Mouse (Mus musculus) gastrocnemius, postnatal 25 days (tissue): ENCODE data around the gene Myh9. TPM values are rescaled to one million over a fixed set of nuclear protein-coding genes. Genes with fewer than 3 reads are reported as not detected.

ENCODE experiments used
- DNase-seq: peaks from one replicate; pipeline ENCODE4 v3.0.0; 2022
- long read RNA-seq, 2 experiments: library from polyadenylated mRNA; stranded (forward); transcript quantifications; one replicate each; pipeline ENCODE4 v2.0.0; 2021
- total RNA-seq, 2 experiments: library from RNA; stranded (reverse); gene quantifications; 1 replicate in 1 of 2; 2 replicates in 1 of 2; pipeline ENCODE4 v1.2.3; 2021

Myh9 gene
- 10 to 100 TPM; 51.0 to 72.0 TPM for total RNA-seq
- long read RNA-seq, experiment 1, partial matches to known transcripts = 3 of 7 reads
- long read RNA-seq, experiment 1, other reads (novel, unspliced or antisense) = 4 of 7 reads
- long read RNA-seq, experiment 2, full-length matches to known transcripts = 1 of 6 reads
- long read RNA-seq, experiment 2, partial matches to known transcripts = 3 of 6 reads
- long read RNA-seq, experiment 2, other reads (novel, unspliced or antisense) = 2 of 6 reads

DNA sequence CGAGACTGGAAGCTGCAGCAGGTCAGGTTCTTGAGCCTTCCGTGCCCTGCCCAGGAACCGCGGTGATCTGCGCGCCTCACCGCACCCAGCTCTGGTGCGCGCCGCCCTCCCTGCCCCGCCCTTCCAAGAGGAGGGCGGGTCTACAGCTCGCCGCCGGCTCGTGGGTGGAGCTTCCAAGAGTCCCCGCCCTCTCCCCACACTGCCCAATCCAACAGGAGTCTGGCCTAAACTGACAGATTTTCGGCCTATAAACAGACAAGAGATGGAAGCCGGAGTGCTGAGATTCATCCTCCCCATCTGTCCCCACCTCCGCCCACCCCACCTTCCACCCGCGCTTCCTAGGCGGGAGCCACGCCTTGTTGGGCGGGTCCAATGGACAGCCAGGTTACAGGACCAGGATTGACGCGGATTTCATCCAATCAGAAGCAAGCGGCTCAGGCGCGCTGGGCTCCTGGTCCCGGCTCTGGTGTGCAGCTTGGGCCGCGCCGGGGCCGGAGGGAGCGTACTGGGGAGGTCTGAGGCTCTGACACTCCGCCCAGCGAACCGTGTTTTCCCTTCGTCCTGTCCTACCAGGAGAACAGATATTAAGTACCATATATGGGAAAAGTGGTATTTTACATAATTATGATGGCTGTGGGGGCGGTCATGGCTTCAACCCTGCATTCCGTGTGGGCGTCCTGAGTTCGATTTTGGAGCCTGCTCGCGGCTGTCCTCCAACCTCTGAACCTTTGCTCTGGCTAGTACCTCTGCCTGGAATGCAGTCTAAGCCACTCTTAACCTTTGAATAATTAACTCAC lies at the start of gene Myh9:
Myh9 (minus strand) TSS at position 129 of the 797 bp plus-strand sequence.
- peak; percentile 100 for DNase-seq

DNA sequence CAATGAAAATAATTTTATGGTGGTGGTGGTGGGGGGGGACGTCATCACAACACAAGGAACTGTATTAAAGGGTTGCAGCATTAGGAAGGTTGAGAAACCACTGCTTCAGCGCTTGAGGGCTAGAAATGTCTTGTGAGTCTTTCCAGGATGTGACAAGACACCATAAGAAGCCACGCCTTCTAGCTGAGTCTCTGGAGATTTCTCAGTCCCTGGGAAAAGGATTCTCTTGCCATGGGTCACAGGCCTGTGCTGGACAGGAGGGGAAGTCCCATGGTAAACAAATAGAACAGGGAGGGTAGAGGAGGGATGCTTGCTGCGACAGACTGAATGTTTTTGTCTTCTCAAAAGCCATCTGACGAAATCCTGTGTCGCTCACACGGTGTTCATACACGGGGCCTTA lies 49.8 kb upstream of the Myh9 start:
- DNase-seq = no peak

DNA sequence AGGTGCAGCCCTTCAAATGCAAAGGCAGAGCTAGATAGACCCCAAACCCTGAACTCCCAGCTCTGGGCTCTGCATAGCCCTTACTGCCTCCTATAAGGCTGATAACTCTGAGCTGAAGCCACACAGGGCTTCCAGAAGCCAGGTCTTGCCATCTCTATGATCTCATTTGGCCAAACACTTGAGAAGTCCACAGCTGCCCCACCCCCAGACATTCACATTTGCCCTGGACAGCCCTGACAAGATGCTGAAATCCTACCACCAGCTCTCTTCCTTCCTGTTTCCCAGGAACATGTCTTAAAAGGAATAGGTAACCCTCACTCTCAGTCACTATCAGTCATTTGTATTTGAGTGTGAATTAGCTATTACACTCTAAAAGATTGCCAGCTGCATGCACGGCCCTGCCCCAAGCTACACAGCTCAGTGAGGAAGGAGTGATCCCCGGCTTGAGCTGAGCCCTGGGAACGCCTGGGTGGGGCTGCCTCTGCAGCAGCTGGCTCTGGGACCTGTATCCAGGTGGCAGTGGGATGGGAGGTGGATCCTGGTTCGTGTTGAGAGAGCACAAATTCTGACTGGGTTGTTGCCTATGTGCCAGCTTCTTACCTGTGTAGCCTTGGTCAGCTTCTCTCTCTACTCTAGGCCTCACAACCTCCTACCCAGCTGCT lies 47.9 kb upstream of the Myh9 start:
- no peak for DNase-seq

DNA sequence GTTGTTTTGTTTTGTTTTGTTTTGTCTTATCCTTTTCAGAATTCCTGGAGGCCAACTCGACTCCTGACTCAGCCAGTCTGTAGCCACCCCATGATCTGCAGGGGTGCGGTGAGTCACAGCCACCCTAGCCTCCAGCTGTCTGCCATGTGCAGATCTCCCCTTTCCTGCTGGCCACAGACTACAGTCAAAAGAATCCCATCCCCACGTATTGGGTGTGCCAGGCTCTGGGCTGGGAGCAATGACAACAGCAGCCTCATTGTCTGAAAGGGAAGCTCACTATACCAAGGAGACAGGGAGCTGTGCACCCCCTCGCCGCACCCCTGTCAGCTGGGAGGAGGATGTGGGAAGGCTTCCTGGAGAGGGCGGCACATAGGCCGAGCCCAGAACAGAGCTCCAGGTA lies 46.3 kb upstream of the Myh9 start:
- DNase-seq = no peak

DNA sequence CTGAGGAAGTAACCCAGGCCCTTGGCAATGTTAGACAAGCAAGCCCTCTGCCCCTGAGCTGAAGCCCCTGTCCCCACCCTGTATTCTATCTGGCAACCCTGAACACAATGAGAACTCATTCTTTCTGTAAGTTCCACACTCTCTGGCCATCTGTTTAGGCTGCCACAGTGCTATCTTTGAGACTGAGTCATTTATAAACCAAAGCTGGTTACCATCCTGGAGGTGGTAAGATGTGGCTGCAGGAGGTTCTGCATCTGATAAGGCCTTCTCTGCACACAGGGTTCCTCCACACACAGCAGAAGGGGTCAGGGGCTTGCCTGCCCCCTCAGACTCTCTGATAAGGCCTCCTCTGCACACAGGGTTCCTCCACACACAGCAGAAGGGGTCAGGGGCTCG lies 45.1 kb upstream of the Myh9 start:
- DNase-seq = no peak

DNA sequence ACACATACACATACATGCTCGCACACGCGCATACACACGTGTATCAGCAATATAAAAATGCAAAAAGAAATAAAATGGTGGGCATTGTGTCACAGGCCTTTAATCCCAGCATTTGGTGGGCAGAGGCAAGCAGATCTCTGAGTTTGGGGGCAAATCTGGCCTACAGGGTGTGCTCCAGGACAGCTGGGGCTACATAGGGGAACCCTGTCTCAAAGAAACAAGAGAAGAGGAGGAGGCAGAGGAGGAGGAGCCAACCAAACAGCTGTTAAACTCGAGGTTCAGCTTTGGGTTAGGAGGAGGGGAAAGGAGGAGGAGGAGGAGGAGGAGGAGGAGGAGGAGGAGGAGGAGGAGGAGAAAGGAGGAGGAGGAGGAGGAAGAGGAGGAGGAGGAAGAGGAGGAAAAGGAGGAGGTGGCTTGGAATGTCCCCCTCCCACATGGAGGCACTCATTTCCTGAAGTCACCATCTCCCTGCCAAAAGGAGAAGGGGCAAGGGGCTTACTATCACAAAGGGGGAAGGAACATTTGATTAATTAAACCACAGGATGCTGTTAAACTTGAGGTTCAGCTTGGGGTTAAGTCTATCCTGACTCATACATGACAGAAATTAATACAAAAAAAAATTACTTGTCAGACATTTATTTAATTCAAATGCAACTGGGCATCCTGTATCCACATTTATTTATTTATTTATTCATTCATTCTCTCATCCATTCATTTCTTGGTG lies 44.6 kb upstream of the Myh9 start:
- no peak for DNase-seq

DNA sequence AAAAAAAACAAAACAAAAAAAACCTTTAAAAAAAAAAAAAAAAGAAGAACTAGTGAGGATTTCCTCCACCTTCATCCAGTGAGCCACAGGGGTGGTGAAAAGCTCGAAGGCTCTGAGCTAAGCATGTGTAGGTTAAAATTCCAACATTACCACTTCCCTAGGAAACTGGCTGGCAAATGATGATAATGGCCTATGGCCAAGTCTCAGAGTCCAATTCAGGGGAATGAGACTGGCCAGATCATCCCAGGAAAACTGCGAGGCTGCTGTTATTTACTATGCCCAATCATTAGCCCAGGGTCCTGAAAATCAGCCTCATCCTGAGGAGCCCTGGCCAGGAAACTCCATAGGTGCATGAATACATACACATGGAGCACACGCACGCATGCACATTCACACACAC lies 44.0 kb upstream of the Myh9 start:
- no peak for DNase-seq

DNA sequence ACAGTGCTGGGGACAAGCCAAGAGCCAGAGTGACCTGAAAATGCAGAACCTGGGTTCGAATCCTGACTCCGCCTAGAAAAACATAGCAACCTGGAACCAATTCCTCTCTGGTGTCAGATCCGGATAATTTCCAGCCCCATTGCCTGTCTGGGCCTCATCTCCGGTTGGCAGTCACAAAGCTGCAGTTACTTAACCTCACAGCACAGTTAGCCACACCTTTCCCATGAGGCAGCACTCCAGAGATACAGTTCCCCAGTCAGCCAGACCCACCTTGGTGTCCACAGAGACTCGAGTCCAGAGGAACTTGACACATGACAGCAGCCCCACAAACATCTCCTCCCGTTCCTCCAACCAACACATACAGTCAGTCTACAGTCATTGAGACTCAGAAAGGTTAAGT lies 43.2 kb upstream of the Myh9 start:
- DNase-seq = no peak

DNA sequence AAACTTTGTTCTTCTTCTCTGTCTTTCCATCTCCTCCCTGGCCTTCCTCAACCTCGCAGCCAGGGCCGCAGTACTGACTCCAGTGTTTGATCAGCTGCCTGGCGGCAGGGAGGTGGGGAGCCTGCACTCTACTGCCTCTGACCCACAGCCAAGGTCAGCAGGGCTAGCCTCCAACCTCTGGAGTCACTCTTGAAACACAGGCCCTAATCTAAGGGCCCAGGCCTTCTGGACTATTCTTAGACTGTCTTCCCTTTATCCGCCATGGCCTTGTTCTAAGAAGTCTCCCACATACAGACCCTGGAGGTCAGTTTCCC lies 41.7 kb upstream of the Myh9 start:
- no peak for DNase-seq

DNA sequence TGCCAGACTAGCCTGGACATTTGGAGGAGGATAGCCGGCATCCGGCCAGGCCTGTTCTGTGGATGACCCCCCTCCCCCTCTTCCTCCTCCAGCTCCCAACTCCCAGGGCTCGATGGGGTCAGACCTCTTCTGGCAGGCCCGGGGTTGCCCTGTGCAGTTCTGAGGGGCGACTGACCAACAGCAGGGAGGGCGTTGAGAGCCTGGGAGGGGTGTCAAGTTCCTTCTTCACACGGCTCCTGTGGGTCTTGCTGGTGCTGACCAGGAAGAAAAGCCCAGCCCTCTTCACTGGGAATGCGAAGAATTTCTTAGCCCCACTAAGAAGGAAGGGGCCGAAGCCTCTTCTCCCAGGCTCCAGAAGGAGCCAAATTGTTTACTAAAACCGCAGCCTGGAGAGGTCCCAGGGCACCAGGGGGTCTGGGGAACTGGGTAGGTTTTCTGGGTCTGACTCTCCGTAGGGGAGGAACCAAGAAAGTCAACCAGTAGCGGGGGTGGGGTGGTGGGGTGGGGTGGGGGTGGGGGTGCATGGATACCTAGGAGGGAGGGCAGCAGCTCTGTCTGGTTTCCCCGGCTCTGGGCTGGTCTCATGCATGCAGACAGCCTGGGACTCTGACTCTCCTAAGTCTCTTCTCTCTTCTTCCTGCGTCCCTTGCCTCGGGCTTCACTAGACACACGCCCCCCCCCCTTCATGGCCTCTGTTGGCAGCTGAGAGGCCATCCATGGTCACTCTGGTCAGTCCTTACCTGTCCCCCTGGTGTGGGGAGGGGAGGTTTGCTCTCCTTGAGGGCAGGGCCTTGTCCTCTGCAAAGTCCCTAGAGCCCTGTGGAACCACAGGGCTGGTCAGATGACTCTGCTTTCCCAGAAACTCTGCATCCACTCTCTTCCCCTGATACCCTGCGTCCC lies 41.1 kb upstream of the Myh9 start:
- no peak for DNase-seq

DNA sequence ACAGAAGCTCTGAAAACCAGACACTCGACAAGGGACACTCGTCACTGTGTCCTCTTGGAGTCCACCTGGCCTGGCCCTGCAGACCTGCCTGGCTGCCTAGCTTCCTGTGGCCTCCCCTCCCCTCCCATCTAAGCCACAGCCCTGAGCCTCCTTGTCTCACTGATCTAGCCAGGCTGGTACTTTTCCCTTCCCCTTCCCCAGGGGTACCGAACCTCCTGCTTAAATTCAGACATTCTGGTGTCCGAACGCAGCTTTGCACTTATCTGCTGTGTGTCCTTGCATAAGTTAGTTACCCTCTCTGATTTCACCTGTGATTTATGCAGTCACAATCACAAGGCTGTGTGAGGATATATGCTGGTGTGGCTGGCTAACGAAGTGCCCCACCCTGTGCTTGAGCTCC lies 40.3 kb upstream of the Myh9 start:
- DNase-seq = no peak

DNA sequence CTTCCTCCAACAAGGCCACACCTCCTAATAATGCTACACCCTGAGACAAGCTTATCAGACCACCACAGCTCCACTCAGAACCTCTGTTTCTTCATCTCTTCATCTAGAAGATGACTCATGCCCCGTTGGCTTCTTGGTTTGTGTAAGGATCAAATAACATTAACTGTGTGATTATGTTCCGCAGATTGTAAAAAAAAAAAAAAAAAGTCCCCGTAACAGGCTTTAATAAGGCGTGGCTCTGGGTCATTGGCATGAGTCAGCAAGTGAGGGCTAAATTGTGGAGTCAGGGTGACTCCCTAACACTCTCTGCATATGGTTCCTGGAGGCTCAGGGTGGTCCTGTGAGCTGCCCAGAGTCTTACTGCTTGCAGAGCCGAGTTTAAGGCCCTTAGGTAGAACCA lies 39.7 kb upstream of the Myh9 start:
- no peak for DNase-seq

DNA sequence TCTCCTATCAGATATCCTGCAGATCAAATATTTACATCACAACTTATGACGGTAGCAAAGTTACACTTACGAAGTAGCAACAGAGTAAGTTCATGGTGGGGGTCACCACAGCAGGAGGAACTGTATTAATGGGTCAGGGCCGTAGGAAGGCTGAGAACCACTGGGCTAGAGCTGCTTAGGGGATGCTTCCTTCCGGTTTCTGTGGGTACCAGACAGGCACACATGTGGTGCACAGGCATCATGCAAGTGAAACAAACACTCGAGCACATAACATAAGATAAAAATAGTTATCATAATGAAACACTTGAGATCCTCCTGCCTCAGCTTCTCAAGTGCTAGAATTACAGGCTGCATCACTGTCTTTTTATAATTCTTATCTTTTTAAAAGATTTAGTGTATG lies 38.8 kb upstream of the Myh9 start:
- no peak for DNase-seq

DNA sequence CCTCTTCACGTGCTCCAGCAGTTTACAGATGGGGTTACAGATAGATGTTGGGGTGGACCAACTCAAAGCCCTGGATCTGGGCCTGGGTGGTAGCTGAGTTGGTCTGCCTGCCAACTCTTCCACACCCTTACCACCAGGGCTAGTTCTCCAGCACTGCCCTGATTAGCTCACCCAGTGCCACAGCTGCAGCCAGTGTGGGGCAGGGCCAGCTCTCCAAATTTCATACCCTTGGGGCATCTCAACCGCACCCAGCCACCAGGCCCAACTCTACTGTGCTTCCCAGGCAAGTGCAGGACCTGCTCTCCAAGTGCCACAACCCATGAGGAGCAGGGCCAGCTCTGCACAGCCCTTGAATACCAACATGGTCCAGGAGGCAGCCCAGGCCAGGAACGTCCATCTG lies 37.8 kb upstream of the Myh9 start:
- DNase-seq = no peak

DNA sequence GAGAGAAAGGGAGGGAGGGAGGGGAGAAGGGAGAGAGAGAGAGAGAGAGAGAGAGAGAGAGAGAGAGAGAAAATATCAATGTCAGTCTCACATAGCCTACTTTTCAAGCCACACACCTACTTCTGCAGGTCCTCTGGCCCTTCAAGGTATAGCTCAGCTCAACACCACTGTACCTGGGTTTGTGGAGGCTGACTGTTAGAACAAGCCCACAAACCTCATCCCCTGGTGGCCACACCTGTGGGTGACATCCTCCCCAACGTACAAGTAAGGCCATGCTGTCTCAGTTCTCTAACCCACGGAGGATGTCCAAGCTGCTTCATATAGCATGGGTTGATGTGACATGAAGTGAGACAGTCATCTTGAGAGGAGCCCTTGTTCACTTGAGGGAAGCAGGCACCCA lies 35.2 kb upstream of the Myh9 start:
- no peak for DNase-seq

DNA sequence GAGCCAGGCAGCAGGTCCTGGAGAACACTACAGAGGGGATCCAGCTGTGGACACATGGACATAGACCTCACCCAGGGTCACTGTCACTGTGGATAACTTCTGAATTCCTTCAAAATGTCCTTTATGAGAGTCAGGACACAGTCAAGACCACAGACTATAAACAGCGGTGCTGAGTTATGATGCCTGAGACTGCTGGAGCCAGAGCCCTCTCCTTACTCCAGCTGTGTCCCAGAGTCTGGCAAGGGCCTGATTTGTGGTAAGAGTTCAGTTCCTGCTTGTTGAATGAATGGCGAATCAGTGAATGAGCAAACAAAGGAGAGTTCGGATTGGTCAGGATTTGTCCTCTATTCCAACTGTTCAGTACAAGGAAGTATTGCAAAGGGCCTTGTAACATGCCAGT lies 34.7 kb upstream of the Myh9 start:
- DNase-seq = no peak

DNA sequence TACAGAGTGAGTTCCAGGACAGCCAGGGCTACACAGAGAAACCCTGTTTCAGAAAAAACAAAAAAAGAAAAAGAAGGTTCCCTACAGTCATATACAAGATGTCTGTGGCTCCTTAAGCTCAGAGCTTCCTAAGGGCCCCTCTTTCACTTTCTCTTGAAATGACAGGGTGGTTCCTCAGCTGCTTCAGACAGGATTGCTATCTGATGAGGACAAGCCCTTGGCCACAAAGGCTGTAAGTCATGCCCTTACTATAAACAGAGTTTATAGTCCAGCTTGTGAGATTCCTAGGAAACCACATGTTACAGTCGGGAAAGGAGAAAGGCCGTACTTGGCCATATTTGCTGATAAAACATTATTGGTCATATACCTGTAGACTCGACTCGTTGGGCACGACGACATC lies 34.0 kb upstream of the Myh9 start:
- no peak for DNase-seq

DNA sequence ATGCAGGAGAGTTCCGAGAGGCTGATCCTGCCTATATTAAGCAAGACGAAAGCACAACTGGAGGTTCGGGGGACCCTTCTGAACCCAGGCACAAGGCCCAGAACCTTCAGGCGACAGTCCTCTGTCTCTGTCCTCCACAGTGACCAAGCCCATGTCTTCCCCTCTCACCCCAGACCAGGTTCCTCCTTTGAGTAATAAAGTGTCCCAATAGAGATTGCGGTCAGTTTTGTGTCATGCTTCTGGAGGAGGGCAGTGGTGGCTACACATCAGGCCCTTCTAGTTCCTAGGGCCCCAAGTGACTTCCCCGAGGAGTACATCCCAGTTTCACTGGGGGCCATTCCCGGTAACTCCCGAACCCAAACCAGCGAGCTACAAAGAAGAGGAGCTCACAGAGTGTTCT lies 32.8 kb upstream of the Myh9 start:
- DNase-seq = no peak

DNA sequence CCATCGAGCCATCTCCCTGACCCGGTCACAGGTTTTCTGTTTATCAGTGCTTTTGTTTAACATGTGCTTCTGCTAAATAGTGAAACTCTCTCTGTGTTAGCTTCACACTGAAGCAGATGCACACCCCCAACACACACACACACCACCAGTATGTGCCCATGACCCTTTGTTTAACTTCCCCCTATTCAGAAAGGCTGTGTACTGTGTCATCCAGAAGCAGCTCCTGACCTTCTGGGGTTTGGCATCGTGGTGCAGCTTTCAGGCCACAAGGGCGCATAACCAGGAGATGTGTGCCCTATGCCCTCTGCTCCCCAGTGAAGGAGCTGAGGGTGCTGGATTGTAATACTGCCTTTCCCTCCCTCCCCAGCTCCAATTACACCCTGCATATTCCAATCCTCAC lies 32.3 kb upstream of the Myh9 start:
- DNase-seq = no peak

DNA sequence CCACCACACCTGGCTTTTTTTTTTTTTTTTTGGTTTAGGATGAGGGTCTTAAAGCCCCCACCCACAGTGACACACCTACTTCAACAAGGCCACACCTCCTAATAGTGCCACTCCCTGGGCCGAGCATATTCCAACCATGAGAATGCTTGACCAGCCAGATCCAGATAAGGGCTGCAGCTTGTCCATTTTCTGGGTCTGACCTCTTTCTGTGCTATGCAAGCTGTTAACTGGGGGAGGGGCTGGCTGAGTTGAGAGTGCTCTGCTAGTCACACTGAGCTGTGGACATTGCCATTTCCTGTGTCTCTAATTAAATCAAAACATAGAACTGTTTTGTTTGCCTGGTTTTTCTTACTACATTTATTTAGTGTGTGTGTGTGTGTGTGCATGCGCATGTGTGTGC lies 31.6 kb upstream of the Myh9 start:
- no peak for DNase-seq

DNA sequence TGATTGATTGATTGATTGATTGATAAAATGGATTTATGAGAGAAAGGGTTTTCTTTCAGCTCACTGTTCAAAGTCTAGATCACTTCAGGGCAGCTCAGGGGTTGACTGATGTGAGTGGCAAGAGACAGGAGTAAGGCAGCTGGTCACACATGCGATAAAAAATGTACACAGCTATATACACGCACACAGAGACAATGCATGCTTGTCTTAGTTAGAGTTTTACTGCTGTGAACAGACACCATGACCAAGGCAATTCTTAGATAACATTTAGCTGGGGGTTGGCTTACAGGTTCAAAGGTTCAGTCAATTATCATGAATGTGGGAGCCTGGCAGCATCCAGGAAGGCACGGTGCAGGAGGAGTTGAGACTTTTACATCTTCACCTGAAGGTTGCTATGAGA lies 31.0 kb upstream of the Myh9 start:
- no peak for DNase-seq

DNA sequence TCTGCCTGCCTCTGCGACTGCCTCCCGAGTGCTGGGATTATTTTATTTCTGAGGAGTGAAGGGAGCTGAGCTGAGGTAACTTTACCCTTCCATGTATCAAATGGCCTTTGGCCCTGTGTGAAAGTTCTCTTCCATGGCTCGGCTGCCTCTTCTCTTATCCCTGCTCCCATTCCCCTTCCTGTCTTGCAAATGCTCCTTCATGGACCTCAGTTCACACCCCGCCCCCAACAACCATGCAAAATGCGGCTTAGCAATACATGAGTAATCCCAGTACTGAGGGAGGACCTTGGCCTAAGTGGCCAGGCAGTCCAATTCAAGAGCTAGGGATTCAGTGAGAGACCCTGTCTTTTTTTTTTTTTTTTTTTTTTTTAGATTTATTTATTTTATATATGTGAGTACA lies 26.4 kb upstream of the Myh9 start:
- DNase-seq = no peak
